Mouse (Mus musculus) left cerebral cortex, postnatal 14 days (tissue): ENCODE data around the gene Dzip1. TPM values are rescaled to one million over a fixed set of nuclear protein-coding genes. Genes with fewer than 3 reads are reported as not detected.
A peak's percentile ranks its signal among the peaks of the same experiment; 100 is the strongest.

Experiments
- DNase-seq, 2 experiments: peaks; one replicate each; pipeline ENCODE4 v3.0.0; 2021 to 2022; ENCODE audit warnings: low spot score in 2 of 2, mixed read lengths in 1 of 2
- intact Hi-C: fragments of 180-260 bp; cut with DNase I; formaldehyde crosslinking; loops from one replicate; pipeline ENCODE4 v1.15.1; 2025
- long read RNA-seq, 2 experiments: library from polyadenylated mRNA; stranded (forward); transcript quantifications; one replicate each; pipeline ENCODE4 v2.0.0; 2021
- total RNA-seq, 2 experiments: library from RNA; stranded (reverse); gene quantifications; 2 replicates each; pipeline ENCODE4 v1.2.3; 2021

The Dzip1 gene
- total RNA-seq, result 100 to 1,000 TPM in 1 of 2 experiments, 10 to 100 TPM in 1; 98.8 to 100 TPM
- long read RNA-seq, experiment 1, full-length matches to known transcripts, result 1 of 17 reads
- long read RNA-seq, experiment 1, partial matches to known transcripts, result 7 of 17 reads
- long read RNA-seq, experiment 1, other reads (novel, unspliced or antisense), result 9 of 17 reads
- long read RNA-seq, experiment 2, partial matches to known transcripts, result 15 of 22 reads
- long read RNA-seq, experiment 2, other reads (novel, unspliced or antisense), result 7 of 22 reads

- intact Hi-C loops, result no loop called here
These were observed at the start of gene Dzip1 for GRCm38 (mm10) chr14:118924673-118925615. Gene Dzip1 (minus strand): TSS chr14:118925460.

GRCm38 (mm10) chr14:118972268-118972667 lies 47.0 kb upstream of the Dzip1 start:
- no peak for DNase-seq
- intact Hi-C loops, result no loop called here

More at GRCm38 (mm10) chr14:118924673-118925615, at the start of gene Dzip1:
- peak; percentile 85 to 88 for DNase-seq

- intact Hi-C loops, result no loop called here
These were observed 42.4 kb upstream of the Dzip1 start for GRCm38 (mm10) chr14:118967646-118968045.

GRCm38 (mm10) chr14:118965356-118966000 lies 40.2 kb upstream of the Dzip1 start:
- intact Hi-C loops, result no loop called here
- DNase-seq, result no peak

More at GRCm38 (mm10) chr14:118967646-118968045, 42.4 kb upstream of the Dzip1 start:
- DNase-seq, result no peak

- no peak for DNase-seq
- intact Hi-C loops, result no loop called here
These were observed 32.8 kb upstream of the Dzip1 start for GRCm38 (mm10) chr14:118958010-118958409.

GRCm38 (mm10) chr14:118951912-118952583 lies 26.8 kb upstream of the Dzip1 start:
- no peak for DNase-seq
- intact Hi-C loops, result no loop called here

GRCm38 (mm10) chr14:118948841-118949240 lies 23.6 kb upstream of the Dzip1 start:
- intact Hi-C loops, result no loop called here
- DNase-seq, result no peak

- intact Hi-C loops, result no loop called here
- no peak for DNase-seq
These were observed 19.4 kb upstream of the Dzip1 start for GRCm38 (mm10) chr14:118944702-118945101.

GRCm38 (mm10) chr14:118942076-118942475 lies 16.8 kb upstream of the Dzip1 start:
- no peak for DNase-seq
- intact Hi-C loops, result no loop called here

- intact Hi-C loops, result no loop called here
- DNase-seq, result no peak
These were observed 15.7 kb upstream of the Dzip1 start for GRCm38 (mm10) chr14:118940796-118941495.

GRCm38 (mm10) chr14:118938551-118938950 lies 13.3 kb upstream of the Dzip1 start:
- intact Hi-C loops, result no loop called here
- DNase-seq, result no peak

- intact Hi-C loops, result no loop called here
- DNase-seq, result peak; percentile 100
These were observed 12.6 kb upstream of the Dzip1 start, which contains the start of gene Dnajc3 for GRCm38 (mm10) chr14:118937533-118938492. Gene Dnajc3 (plus strand): TSS chr14:118937976.

- intact Hi-C loops, result no loop called here
- DNase-seq, result no peak
These were observed 11.7 kb upstream of the Dzip1 start for GRCm38 (mm10) chr14:118936952-118937351.

GRCm38 (mm10) chr14:118936236-118936635 lies 11.0 kb upstream of the Dzip1 start:
- intact Hi-C loops, result no loop called here
- no peak for DNase-seq

GRCm38 (mm10) chr14:118934686-118935085 lies 9.4 kb upstream of the Dzip1 start:
- no peak for DNase-seq
- intact Hi-C loops, result no loop called here

GRCm38 (mm10) chr14:118932956-118933355 lies 7.7 kb upstream of the Dzip1 start:
- intact Hi-C loops, result no loop called here
- DNase-seq, result no peak

- DNase-seq, result no peak
- intact Hi-C loops, result no loop called here
These were observed 5.9 kb upstream of the Dzip1 start for GRCm38 (mm10) chr14:118931181-118931580.

- intact Hi-C loops, result no loop called here
- DNase-seq, result no peak
These were observed 5.5 kb upstream of the Dzip1 start for GRCm38 (mm10) chr14:118930777-118931176.
